Mouse (Mus musculus) intestine, postnatal 0 days (tissue): ENCODE results near the gene Des. TPM values are rescaled to one million over a fixed set of nuclear protein-coding genes. Genes with fewer than 3 reads are reported as not detected.
A peak's percentile ranks its signal among the peaks of the same experiment; 100 is the strongest.

Source experiments
- ATAC-seq: fragments of 200-750 bp; cut with Nextera tagmentation; 2 replicates; pipeline ENCODE4 v1.8.0; 2017; ENCODE audit warnings: mild to moderate bottlenecking, moderate TSS enrichment, moderate library complexity
- H3K27ac ChIP-seq: fragments of 300-500 bp; sonication (generic); 2 replicates; pipeline ENCODE4 v1.5.1; 2014; ENCODE audit warnings: mild to moderate bottlenecking, low read depth, low read length, moderate library complexity
- H3K27me3 ChIP-seq: fragments of 300-500 bp; sonication (generic); replicated peaks from 2 replicates; pipeline ENCODE4 v1.6.1; 2014; ENCODE audit warnings: low read length, mixed read lengths; ENCODE audit not compliant: control insufficient read depth, insufficient read depth
- H3K36me3 ChIP-seq: fragments of 300-500 bp; sonication (generic); 2 replicates; pipeline ENCODE4 v1.6.1; 2014; ENCODE audit warnings: mild to moderate bottlenecking, moderate library complexity; ENCODE audit not compliant: control insufficient read depth, insufficient read depth
- H3K4me1 ChIP-seq: fragments of 300-500 bp; sonication (generic); replicated peaks from 2 replicates; pipeline ENCODE4 v1.6.1; 2014; ENCODE audit warnings: antibody characterized with exemption, low read length, mixed read lengths; ENCODE audit not compliant: control insufficient read depth, insufficient read depth
- H3K4me2 ChIP-seq: fragments of 300-500 bp; sonication (generic); replicated peaks from 2 replicates; pipeline ENCODE4 v1.6.1; 2014; ENCODE audit warnings: low read depth, mild to moderate bottlenecking, moderate library complexity
- H3K4me3 ChIP-seq: fragments of 300-500 bp; sonication (generic); 2 replicates; pipeline ENCODE4 v1.5.1; 2014; ENCODE audit warnings: low read depth, low read length
- H3K9ac ChIP-seq: fragments of 300-500 bp; sonication (generic); 2 replicates; pipeline ENCODE4 v1.6.1; 2014; ENCODE audit warnings: mild to moderate bottlenecking, low read depth, low read length
- H3K9me3 ChIP-seq: fragments of 300-500 bp; sonication (generic); 2 replicates; pipeline ENCODE4 v1.6.1; 2016; ENCODE audit warnings: mixed run types; ENCODE audit not compliant: control insufficient read depth
- CTCF ChIP-seq: sonication (generic); IDR thresholded peaks from 2 replicates; pipeline ENCODE4 v1.5.1; 2016; ENCODE audit warnings: low read depth, mild to moderate bottlenecking, control low read depth, antibody characterized with exemption, moderate library complexity
- WGBS: fragments of 180-500 bp; shearing (Covaris S2); extraction: QIAGEN DNeasy Blood & Tissue Kit; methylation state at CpG from one replicate; pipeline ENCODE4 v1.1.7; 2014; 5-methylcytosine and 5-hydroxymethylcytosine counted together
- polyA plus RNA-seq: library from polyadenylated mRNA; unstranded; fragments of >200 nt; fragmentation: Nextera tagmentation; extraction: Ambion mirVana; gene quantifications from 2 replicates; pipeline ENCODE4 v1.2.1, GENCODE M21; 2015

The Des gene
- polyA plus RNA-seq, 1 experiment from 2014 or later, result 233 TPM

- peak; percentile 48 for TF ChIP-seq CTCF
- no peaks in the 10 kb centered on the region for H3K36me3 ChIP-seq
- H3K9ac ChIP-seq, result no peak overlapping the region
- H3K27ac ChIP-seq, result peak overlapping the region; percentile 35; the same call in 1 of the 2 replicates
- H3K4me1 ChIP-seq, result peaks cover 4% of the 10 kb centered on the region; the same call in 1 of the 2 replicates
- no peaks in the 10 kb centered on the region for H3K9me3 ChIP-seq
- H3K4me2 ChIP-seq, result no peak overlapping the region
- no peak overlapping the region for H3K4me3 ChIP-seq
- no peaks in the 10 kb centered on the region for H3K27me3 ChIP-seq
- WGBS, result 27% methylated on average over 3 of the region's 3 CpGs
- 0 out of 2 replicates have a peak, but pooled peaks have one; percentile 28 for ATAC-seq
Observed at GRCm38 (mm10) chr1:75336461-75336860, 23.7 kb upstream of the Des start.

DNA sequence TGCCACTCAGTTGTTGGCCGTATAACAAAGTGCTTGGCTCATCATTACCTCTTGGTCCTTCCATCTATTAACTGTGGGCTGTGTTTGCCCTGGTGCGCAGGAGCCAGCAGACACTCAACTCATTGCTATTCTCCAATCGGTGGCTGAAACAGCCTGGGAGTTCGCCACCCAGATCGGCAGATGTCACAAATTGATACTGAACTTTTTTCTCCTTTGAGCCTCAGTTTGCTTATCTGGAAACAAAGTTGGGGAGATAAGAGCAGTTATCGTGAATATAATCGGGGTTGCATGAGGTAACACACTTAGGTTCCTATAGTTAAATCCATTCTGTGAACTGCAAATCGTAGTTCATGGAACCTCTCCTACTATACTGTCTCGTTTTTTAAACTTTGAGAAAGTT, 23.0 kb upstream of the Des start:
- Histone ChIP-seq H3K9me3 (no peaks in the 10 kb centered on the region), H3K4me3 (no peak overlapping the region), H3K9ac (no peak overlapping the region), H3K4me2 (no peak overlapping the region), H3K27me3 (no peaks in the 10 kb centered on the region), H3K36me3 (no peaks in the 10 kb centered on the region), H3K4me1 (peaks cover 4% of the 10 kb centered on the region; the same call in 1 of the 2 replicates), H3K27ac (no peak overlapping the region; the same call in 1 of the 2 replicates)
- TF ChIP-seq CTCF, result no peak
- 38% methylated on average over 9 of the region's 9 CpGs for WGBS
- ATAC-seq, result no peak

GRCm38 (mm10) chr1:75338091-75338694, 21.9 kb upstream of the Des start:
- Histone ChIP-seq H3K4me3 (no peak overlapping the region), H3K27ac (no peak overlapping the region), H3K4me2 (peak overlapping the region; percentile 24; the same call in 1 of the 2 replicates), H3K27me3 (no peaks in the 10 kb centered on the region), H3K9me3 (no peaks in the 10 kb centered on the region), H3K4me1 (peaks cover 4% of the 10 kb centered on the region; the same call in 1 of the 2 replicates), H3K36me3 (no peaks in the 10 kb centered on the region), H3K9ac (no peak overlapping the region)
- peak; percentile 52 for ATAC-seq
- WGBS, result 7% methylated on average over 11 of the region's 11 CpGs
- no peak for TF ChIP-seq CTCF

DNA sequence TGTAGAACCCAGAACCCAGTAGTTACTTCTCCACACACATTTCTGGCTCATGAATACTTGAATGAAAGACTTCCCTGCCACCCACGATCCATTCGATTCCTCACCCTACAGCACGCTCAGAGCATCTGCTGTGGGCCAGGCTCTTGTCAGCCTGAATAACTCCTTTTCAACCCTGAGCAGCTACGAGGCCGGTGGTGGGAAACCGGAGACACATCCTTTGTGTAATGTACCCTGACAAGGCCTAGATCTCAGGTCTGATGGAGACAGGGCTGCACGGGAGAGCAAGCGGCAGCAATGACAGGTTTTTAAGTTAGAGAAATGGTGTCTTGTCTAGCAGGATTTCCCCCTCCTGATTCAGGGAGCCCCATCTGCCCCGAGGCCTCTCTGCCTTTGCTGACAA, 20.8 kb upstream of the Des start:
- no peak overlapping the region for H3K9ac ChIP-seq
- WGBS, result 53% methylated on average over 9 of the region's 9 CpGs
- H3K27ac ChIP-seq, result no peak overlapping the region
- no peaks in the 10 kb centered on the region for H3K27me3 ChIP-seq
- H3K4me2 ChIP-seq, result no peak overlapping the region
- H3K4me1 ChIP-seq, result peaks cover 4% of the 10 kb centered on the region; the same call in 1 of the 2 replicates
- ATAC-seq, result no peak
- no peak overlapping the region for H3K4me3 ChIP-seq
- H3K36me3 ChIP-seq, result no peaks in the 10 kb centered on the region
- no peaks in the 10 kb centered on the region for H3K9me3 ChIP-seq
- TF ChIP-seq CTCF, result no peak

DNA sequence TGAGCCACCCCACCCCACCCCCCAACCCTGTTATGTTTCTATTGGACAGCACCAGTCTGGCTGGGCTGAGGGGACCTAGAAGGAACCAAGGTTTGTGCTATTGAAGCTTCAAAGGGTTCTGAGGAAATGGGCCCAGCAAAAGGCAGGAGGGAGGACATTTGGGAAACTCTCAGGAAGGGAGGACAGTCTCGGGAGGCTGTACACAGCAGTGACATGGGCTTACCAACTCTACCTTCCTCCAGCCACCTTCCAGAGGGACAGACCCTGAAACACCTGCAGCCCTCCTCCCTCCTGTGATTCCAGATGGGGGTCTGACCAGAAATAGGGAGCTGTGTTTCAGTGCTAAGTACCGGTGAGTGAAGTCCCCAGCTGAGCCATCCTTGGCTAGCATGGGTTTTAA, 19.6 kb upstream of the Des start:
- H3K27ac ChIP-seq, result no peak overlapping the region
- ATAC-seq, result no peak
- no peak overlapping the region for H3K4me3 ChIP-seq
- H3K9me3 ChIP-seq, result no peaks in the 10 kb centered on the region
- H3K36me3 ChIP-seq, result no peaks in the 10 kb centered on the region
- WGBS, result 84% methylated on average over 2 of the region's 2 CpGs
- H3K27me3 ChIP-seq, result no peaks in the 10 kb centered on the region
- H3K4me2 ChIP-seq, result no peak overlapping the region
- TF ChIP-seq CTCF, result no peak
- H3K9ac ChIP-seq, result no peak overlapping the region
- H3K4me1 ChIP-seq, result peaks cover 7% of the 10 kb centered on the region; the same call in 1 of the 2 replicates

DNA sequence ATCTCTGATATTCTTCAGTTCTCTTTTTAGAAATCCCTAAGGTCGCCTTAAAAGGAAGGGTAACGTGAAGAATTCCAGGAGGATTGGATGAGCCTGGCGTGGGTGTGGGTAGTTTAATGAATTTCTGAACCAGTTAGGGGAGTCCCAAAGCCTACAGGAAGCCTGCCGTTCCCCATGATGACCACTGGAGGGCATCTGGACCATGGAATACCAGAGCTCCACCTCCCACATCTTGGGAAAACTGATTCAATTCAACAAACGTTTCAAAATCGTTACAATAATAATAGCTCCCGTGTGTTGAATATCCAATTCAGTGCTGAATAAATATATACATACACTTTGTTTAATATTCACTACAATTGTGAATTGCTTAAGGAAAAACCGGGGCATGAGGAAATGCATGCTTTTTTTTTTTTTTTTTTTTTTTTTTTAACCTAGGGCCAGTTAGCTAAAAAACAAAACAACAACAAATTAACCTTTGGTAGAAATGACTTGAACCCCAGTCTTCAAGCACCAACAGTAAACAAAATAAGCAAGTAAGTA, 17.2 kb upstream of the Des start:
- WGBS, result under 1% methylated on average over 8 of the region's 8 CpGs

More for the DNA sequence above, 17.2 kb upstream of the Des start:
- no peak overlapping the region for H3K9ac ChIP-seq
- no peaks in the 10 kb centered on the region for H3K9me3 ChIP-seq
- H3K4me3 ChIP-seq, result no peak overlapping the region
- no peaks in the 10 kb centered on the region for H3K27me3 ChIP-seq
- no peaks in the 10 kb centered on the region for H3K36me3 ChIP-seq
- TF ChIP-seq CTCF, result peak; percentile 91
- H3K4me2 ChIP-seq, result no peak overlapping the region
- H3K27ac ChIP-seq, result no peak overlapping the region
- no peak for ATAC-seq
- H3K4me1 ChIP-seq, result peaks cover 7% of the 10 kb centered on the region; the same call in 1 of the 2 replicates
